ENCODE assay signal across 23 mouse cellular contexts in genomic region chr10:128792041-128792440, GRCm38 (mm10). TPM values are rescaled to one million over a fixed set of nuclear protein-coding genes. Genes with fewer than 3 reads are reported as not detected.
DNase-seq lines count a peak whose midpoint lies in the region; ATAC-seq and TF ChIP-seq lines count a peak whose summit lies in the region.
"Had no signal": no experiment of that assay in that cellular context is flagged by ENCODE, and none has a peak within 500 bp of the region (broad histone marks: within the 10 kb centered on the region; RNA-seq: fewer than 3 reads in every experiment).

No protein-coding gene starts in this region.

- no peak overlapping the region for H3K27ac ChIP-seq in intestine, postnatal 0 days (ENCODE audit: low read depth, low read length)
- H3K27ac ChIP-seq in intestine, embryonic 15.5 days, result no peak overlapping the region
- H3K27ac ChIP-seq in lung, postnatal 0 days (ENCODE audit: low read length), result no peak overlapping the region
- H3K27ac ChIP-seq: forebrain, embryonic 10.5 days; hindbrain, embryonic 12.5 days; limb, embryonic 12.5 days; neural tube, embryonic 12.5 days had no signal

- no peak for ATAC-seq in intestine, postnatal 0 days
- ATAC-seq in intestine, embryonic 15.5 days, result no peak
- ATAC-seq in lung, postnatal 0 days, result no peak

- TF ChIP-seq CTCF in intestine, postnatal 0 days (IDR thresholded peaks at IDR 0.05; ENCODE audit: low read depth), result 0 out of 2 replicates have a peak, but pooled peaks have one; percentile 20
- TF ChIP-seq CTCF in lung, postnatal 0 days (IDR thresholded peaks at IDR 0.05), result peak; percentile 36

- DNase-seq in lung, postnatal 0 days (ENCODE audit: low spot score), result no peak
- DNase-seq in lung, postnatal 4 days, result no peak
- DNase-seq in NIH3T3 (ENCODE audit: low read depth), result peak; percentile 52
- DNase-seq in adrenal gland, postnatal 4 days (ENCODE audit: low spot score in 2 of 2), result no peak
- DNase-seq in cerebellum, adult 18-20 months, result no peak
- DNase-seq: adrenal gland, postnatal 36 days; cerebellum, adult 11 months; cerebellum, postnatal 10 days; kidney, adult 2 months; kidney, postnatal 10 days; layer of hippocampus, postnatal 36 days; lung, postnatal 10 days; midbrain, embryonic 14.5 days; right cerebral cortex, postnatal 14 days; spleen, adult 18-20 months; thymus, postnatal 14 days had no signal

- H3K9me3 ChIP-seq in intestine, postnatal 0 days (ENCODE audit: control insufficient read depth), result no peaks in the 10 kb centered on the region
- no peaks in the 10 kb centered on the region for H3K9me3 ChIP-seq in intestine, embryonic 15.5 days
- no peaks in the 10 kb centered on the region for H3K9me3 ChIP-seq in lung, postnatal 0 days (ENCODE audit: low read length)
- H3K9me3 ChIP-seq: forebrain, embryonic 10.5 days; heart, embryonic 12.5 days; hindbrain, embryonic 12.5 days; limb, embryonic 12.5 days; neural tube, embryonic 12.5 days had no signal

- no peak overlapping the region for H3K4me2 ChIP-seq in intestine, postnatal 0 days (replicated peaks; ENCODE audit: low read depth)
- no peak overlapping the region for H3K4me2 ChIP-seq in intestine, embryonic 15.5 days (replicated peaks)
- no peak overlapping the region for H3K4me2 ChIP-seq in lung, postnatal 0 days (replicated peaks; ENCODE audit: low read depth, low read length)
- H3K4me2 ChIP-seq: heart, embryonic 12.5 days; hindbrain, embryonic 12.5 days; limb, embryonic 12.5 days; neural tube, embryonic 12.5 days had no signal

- no peak overlapping the region for H3K4me3 ChIP-seq in intestine, postnatal 0 days (ENCODE audit: low read depth, low read length)
- no peak overlapping the region for H3K4me3 ChIP-seq in intestine, embryonic 15.5 days (replicated peaks)
- H3K4me3 ChIP-seq in lung, postnatal 0 days (ENCODE audit: low read depth, low read length), result no peak overlapping the region
- H3K4me3 ChIP-seq: forebrain, embryonic 10.5 days; heart, embryonic 12.5 days; hindbrain, embryonic 12.5 days; limb, embryonic 12.5 days; neural tube, embryonic 12.5 days had no signal

- TF ChIP-seq EP300 in lung, postnatal 0 days (IDR thresholded peaks at IDR 0.05), result no peak

- no peaks in the 10 kb centered on the region for H3K27me3 ChIP-seq in intestine, postnatal 0 days (replicated peaks; ENCODE audit: control insufficient read depth, insufficient read depth, low read length)
- H3K27me3 ChIP-seq in intestine, embryonic 15.5 days (replicated peaks), result no peaks in the 10 kb centered on the region
- no peaks in the 10 kb centered on the region for H3K27me3 ChIP-seq in lung, postnatal 0 days (replicated peaks; ENCODE audit: insufficient read depth, low read length)
- H3K27me3 ChIP-seq: heart, embryonic 12.5 days; hindbrain, embryonic 12.5 days; limb, embryonic 12.5 days; neural tube, embryonic 12.5 days had no signal

- no peak overlapping the region for H3K9ac ChIP-seq in intestine, postnatal 0 days (ENCODE audit: low read depth, low read length)
- no peak overlapping the region for H3K9ac ChIP-seq in intestine, embryonic 15.5 days
- no peak overlapping the region for H3K9ac ChIP-seq in lung, postnatal 0 days (replicated peaks; ENCODE audit: low read depth)
- H3K9ac ChIP-seq: heart, embryonic 12.5 days; hindbrain, embryonic 12.5 days; limb, embryonic 12.5 days; neural tube, embryonic 12.5 days had no signal

- H3K4me1 ChIP-seq in intestine, postnatal 0 days (replicated peaks; ENCODE audit: control insufficient read depth, insufficient read depth, low read length), result no peaks in the 10 kb centered on the region
- H3K4me1 ChIP-seq in intestine, embryonic 15.5 days (replicated peaks), result no peaks in the 10 kb centered on the region
- no peaks in the 10 kb centered on the region for H3K4me1 ChIP-seq in lung, postnatal 0 days (ENCODE audit: insufficient read depth, low read depth, low read length)
- H3K4me1 ChIP-seq: forebrain, embryonic 10.5 days; hindbrain, embryonic 12.5 days; limb, embryonic 12.5 days; neural tube, embryonic 12.5 days had no signal

- no peaks in the 10 kb centered on the region for H3K36me3 ChIP-seq in intestine, postnatal 0 days (ENCODE audit: control insufficient read depth, insufficient read depth)
- no peaks in the 10 kb centered on the region for H3K36me3 ChIP-seq in intestine, embryonic 15.5 days
- no peaks in the 10 kb centered on the region for H3K36me3 ChIP-seq in lung, postnatal 0 days (ENCODE audit: insufficient read depth, low read length)
- H3K36me3 ChIP-seq: forebrain, embryonic 10.5 days; heart, embryonic 12.5 days; hindbrain, embryonic 12.5 days; limb, embryonic 12.5 days; neural tube, embryonic 12.5 days had no signal

RNA-seq across cellular contexts. Expression of gene Mmp19, which starts 1.3 kb away (rescaled TPM):
- 0.97 and 1.4 TPM in 2 replicates for polyA plus RNA-seq in intestine, postnatal 0 days (2015; fragmentation: Nextera tagmentation; extraction: Ambion mirVana)
- 0.60 and 1.0 TPM in 2 replicates for polyA plus RNA-seq in intestine, embryonic 15.5 days (2015; fragmentation: Nextera tagmentation; extraction: Ambion mirVana)
- polyA plus RNA-seq in lung, postnatal 0 days (2015; fragmentation: Nextera tagmentation; extraction: Ambion mirVana), result 8.2 and 9.8 TPM in 2 replicates
- 10 to 100 TPM; 23.8 to 29.2 TPM for total RNA-seq in adrenal gland, postnatal 4 days (2021)

RNA-seq across cellular contexts. Expression of gene Dnajc14, which starts 11.8 kb away (rescaled TPM):
- polyA plus RNA-seq in intestine, postnatal 0 days (2015; fragmentation: Nextera tagmentation; extraction: Ambion mirVana), result 28.2 and 31.8 TPM in 2 replicates
- 44.6 and 47.6 TPM in 2 replicates for polyA plus RNA-seq in intestine, embryonic 15.5 days (2015; fragmentation: Nextera tagmentation; extraction: Ambion mirVana)
- polyA plus RNA-seq in lung, postnatal 0 days (2015; fragmentation: Nextera tagmentation; extraction: Ambion mirVana), result 44.0 and 51.9 TPM in 2 replicates
- 10 to 100 TPM; 76.6 to 80.8 TPM for total RNA-seq in adrenal gland, postnatal 4 days (2021)

RNA-seq across cellular contexts. Expression of gene Tmem198b, which starts 12.1 kb away (rescaled TPM):
- polyA plus RNA-seq in intestine, postnatal 0 days (2015; fragmentation: Nextera tagmentation; extraction: Ambion mirVana), result 5.1 and 5.7 TPM in 2 replicates
- polyA plus RNA-seq in intestine, embryonic 15.5 days (2015; fragmentation: Nextera tagmentation; extraction: Ambion mirVana), result 11.2 and 12.7 TPM in 2 replicates
- polyA plus RNA-seq in lung, postnatal 0 days (2015; fragmentation: Nextera tagmentation; extraction: Ambion mirVana), result 13.6 and 13.8 TPM in 2 replicates
- 10 to 100 TPM; 18.0 to 19.5 TPM for total RNA-seq in adrenal gland, postnatal 4 days (2021)

RNA-seq across cellular contexts. Expression of gene Sarnp, which starts 25.1 kb away (rescaled TPM):
- 90.3 and 92.1 TPM in 2 replicates for polyA plus RNA-seq in intestine, postnatal 0 days (2015; fragmentation: Nextera tagmentation; extraction: Ambion mirVana)
- polyA plus RNA-seq in intestine, embryonic 15.5 days (2015; fragmentation: Nextera tagmentation; extraction: Ambion mirVana), result 186 and 201 TPM in 2 replicates
- 113 and 119 TPM in 2 replicates for polyA plus RNA-seq in lung, postnatal 0 days (2015; fragmentation: Nextera tagmentation; extraction: Ambion mirVana)
- total RNA-seq in adrenal gland, postnatal 4 days (2021), result 10 to 100 TPM; 52.2 to 64.4 TPM

RNA-seq across cellular contexts. Expression of gene Ormdl2, which starts 29.4 kb away (rescaled TPM):
- 70.2 and 70.4 TPM in 2 replicates for polyA plus RNA-seq in intestine, postnatal 0 days (2015; fragmentation: Nextera tagmentation; extraction: Ambion mirVana)
- polyA plus RNA-seq in intestine, embryonic 15.5 days (2015; fragmentation: Nextera tagmentation; extraction: Ambion mirVana), result 101 and 116 TPM in 2 replicates
- 59.8 and 62.1 TPM in 2 replicates for polyA plus RNA-seq in lung, postnatal 0 days (2015; fragmentation: Nextera tagmentation; extraction: Ambion mirVana)
- total RNA-seq in adrenal gland, postnatal 4 days (2021), result 10 to 100 TPM; 31.6 to 32.4 TPM
